Mouse (Mus musculus) sigmoid colon, adult 10 weeks (tissue): ENCODE results near the gene L1cam. TPM values are rescaled to one million over a fixed set of nuclear protein-coding genes. Genes with fewer than 3 reads are reported as not detected.

Experiments
- polyA plus RNA-seq: library from polyadenylated mRNA; stranded (reverse); fragments of 350-450 nt; fragmentation: Illumina TruSeq; extraction: RNeasy Lipid Tissue Mini Kit (QIAGEN cat#74804); gene quantifications from one replicate; pipeline ENCODE4 v1.2.3, GENCODE M21; 2014; ENCODE audit warnings: low read depth, low replicate concordance

Gene L1cam
- 17.9 TPM for polyA plus RNA-seq

DNA sequence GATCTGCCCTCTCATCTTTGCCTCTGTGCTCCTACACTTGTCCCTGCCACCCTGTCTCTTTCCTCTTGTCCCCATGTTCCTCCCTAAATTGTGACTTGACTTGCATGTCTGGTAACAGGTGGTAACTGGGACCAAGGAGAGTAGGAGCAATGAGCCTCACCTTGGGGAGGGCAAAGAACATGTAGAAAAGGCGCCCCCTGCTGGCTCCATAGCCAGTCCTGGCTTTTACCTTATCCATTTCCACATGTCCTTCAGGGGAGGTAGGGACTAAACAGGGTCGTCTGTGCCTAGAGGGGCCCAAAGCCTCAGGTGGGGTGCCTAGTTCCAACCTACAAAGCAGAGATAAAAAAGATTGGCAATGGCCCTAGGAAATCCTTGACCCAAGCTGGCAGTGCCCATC lies at the start of gene L1cam:
L1cam (minus strand) TSS at position 387 of the 400 bp plus-strand sequence.

GRCm38 (mm10) chrX:73930402-73931062 lies 34.6 kb upstream of the L1cam start, which contains the start of gene Renbp:
Renbp (minus strand) TSS chrX:73930850.

GRCm38 (mm10) chrX:73921823-73922549 lies 26.1 kb upstream of the L1cam start, which contains the start of the genes Arhgap4 and Naa10:
Arhgap4 (minus strand) TSS chrX:73921870.
Naa10 (minus strand) TSS chrX:73921944.

GRCm38 (mm10) chrX:73891551-73892152 lies 4.3 kb downstream of the L1cam start, which contains the start of gene Avpr2:
Avpr2 (plus strand) TSS chrX:73892102.

DNA sequence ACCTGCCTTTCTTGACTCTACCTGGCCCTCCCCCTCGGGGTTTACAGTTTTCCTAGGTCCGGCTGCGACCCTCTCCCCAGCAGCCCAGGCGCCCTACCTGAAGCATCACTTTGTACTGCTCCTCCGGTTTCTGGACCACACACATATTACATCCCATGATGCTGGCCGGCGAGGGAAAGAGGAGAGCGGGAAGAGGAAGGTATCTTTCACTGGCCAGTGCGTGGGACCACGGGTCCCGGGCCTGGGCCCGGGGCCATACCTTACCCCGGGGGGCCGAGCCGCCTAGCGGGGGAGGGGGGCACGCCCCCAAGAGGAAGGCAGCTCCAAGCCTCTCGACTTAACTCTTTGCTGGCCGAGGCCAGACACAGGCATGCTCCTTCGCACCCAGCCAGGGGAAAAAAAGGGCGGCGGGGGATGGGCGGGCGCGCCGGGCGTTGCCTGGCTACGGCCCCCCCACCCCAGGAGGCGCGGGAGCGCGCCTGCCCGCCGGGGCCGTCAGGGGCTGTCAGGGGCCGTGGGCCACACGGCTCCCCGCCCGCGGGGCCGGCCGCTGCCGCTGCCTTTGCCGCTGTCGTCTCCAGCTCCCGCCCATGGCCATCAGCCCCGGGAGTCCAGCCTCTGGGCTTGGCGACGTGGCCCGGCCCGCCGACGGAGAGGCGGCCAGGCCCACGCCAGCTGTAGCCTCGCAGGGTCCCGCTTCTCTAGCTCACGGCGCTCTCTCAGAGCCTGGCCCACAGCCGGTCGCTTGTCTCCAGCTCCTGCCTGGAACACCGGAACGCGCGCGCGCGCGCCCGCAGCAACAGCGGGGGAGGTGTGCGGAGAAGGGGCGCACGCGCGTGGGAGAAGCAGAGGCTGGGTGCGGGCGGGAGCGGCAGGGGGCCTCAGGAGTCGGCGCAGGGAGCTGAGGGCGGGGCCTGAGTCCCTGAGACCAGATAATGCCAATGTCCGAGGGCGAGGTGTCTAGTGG lies 71.4 kb downstream of the L1cam start, which contains the start of gene Pdzd4:
Pdzd4 (minus strand) TSS at position 785 of the 967 bp plus-strand sequence.

Other genes with a start within 250 kb of the L1cam start
- not detected for gene Pnck, start 236.0 kb downstream of the L1cam start, polyA plus RNA-seq
- gene Slc6a8, start 223.0 kb downstream of the L1cam start, polyA plus RNA-seq = 302 TPM
- 171 TPM for gene Bcap31, start 179.9 kb downstream of the L1cam start, polyA plus RNA-seq
- 3.0 TPM for gene Abcd1, start 179.5 kb downstream of the L1cam start, polyA plus RNA-seq
- gene Plxnb3, start 139.0 kb downstream of the L1cam start, polyA plus RNA-seq = not detected
- 0.28 TPM for gene Srpk3, start 121.7 kb downstream of the L1cam start, polyA plus RNA-seq
- gene Idh3g, start 109.2 kb downstream of the L1cam start, polyA plus RNA-seq = 37.1 TPM
- 50.8 TPM for gene Ssr4, start 109.1 kb downstream of the L1cam start, polyA plus RNA-seq
- 0.54 TPM for gene Pdzd4, start 71.1 kb downstream of the L1cam start, polyA plus RNA-seq
- gene Avpr2, start 4.0 kb downstream of the L1cam start, polyA plus RNA-seq = not detected
- 1.9 TPM for gene Arhgap4, start 25.8 kb upstream of the L1cam start, polyA plus RNA-seq
- gene Naa10, start 25.8 kb upstream of the L1cam start, polyA plus RNA-seq = 8.7 TPM
- gene Renbp, start 34.7 kb upstream of the L1cam start, polyA plus RNA-seq = 0.63 TPM
- 30.6 TPM for gene Hcfc1, start 70.3 kb upstream of the L1cam start, polyA plus RNA-seq
- gene Irak1, start 127.8 kb upstream of the L1cam start, polyA plus RNA-seq = 39.7 TPM
- gene Opn1mw, start 231.4 kb upstream of the L1cam start, polyA plus RNA-seq = not detected
- 18.2 TPM for gene Mecp2, start 239.3 kb upstream of the L1cam start, polyA plus RNA-seq